Mouse (Mus musculus): ENCODE measurements around the gene Cyth1. TPM values are rescaled to one million over a fixed set of nuclear protein-coding genes. Genes with fewer than 3 reads are reported as not detected.

The Cyth1 gene
- total and polyA plus RNA-seq, 3 experiments, result 13.2 to 13.6 TPM; not detected in 1

GRCm38 (mm10) chr11:118289037-118289511, 40.7 kb upstream of the Cyth1 start:
- TF ChIP-seq ELF1 (IDR thresholded peaks at IDR 0.05; ENCODE audit: low read depth, low read length) (no peak), POLR2A (IDR thresholded peaks at IDR 0.05; ENCODE audit: control insufficient read depth in 1 of 2, insufficient read depth in 1 of 2, low read depth in 1 of 2, low read length in 2 of 2, poor library complexity in 1 of 2) (peak in 1 of 2 experiments; percentile 49; a peak in 1 of 4 replicates), MYC (IDR thresholded peaks at IDR 0.05; ENCODE audit: low read depth, low read length) (peak; percentile 87), TBP (IDR thresholded peaks at IDR 0.05; ENCODE audit: low read depth, low read length) (peak; percentile 46; the same call in 1 of the 2 replicates), USF1 (IDR thresholded peaks at IDR 0.05; ENCODE audit: low read depth, low read length) (peak; percentile 81), CTCF (IDR thresholded peaks at IDR 0.05 in 2 of 3, conservative IDR thresholded peaks at IDR 0.05 in 1 of 3; ENCODE audit: control insufficient read depth in 1 of 3, insufficient read depth in 1 of 3, low read depth in 2 of 3, low read length in 3 of 3, poor library complexity in 1 of 3, severe bottlenecking in 1 of 3) (no peak), TAL1 (IDR thresholded peaks at IDR 0.05; ENCODE audit: low read length) (no peak), MXI1 (IDR thresholded peaks at IDR 0.05; ENCODE audit: low read depth, low read length) (peak; percentile 87), NRF1 (IDR thresholded peaks at IDR 0.05; ENCODE audit: insufficient read depth, low read depth, low read length, poor library complexity, severe bottlenecking) (0 out of 2 replicates have a peak, but pooled peaks have one; percentile 0), MAX (IDR thresholded peaks at IDR 0.05; ENCODE audit: low read length) (peak; percentile 82; the same call in 1 of the 2 replicates), SIN3A (IDR thresholded peaks at IDR 0.05; ENCODE audit: low read length) (peak; percentile 66; the same call in 1 of the 2 replicates), UBTF (IDR thresholded peaks at IDR 0.05; ENCODE audit: borderline replicate concordance, insufficient read depth, low read depth, low read length) (no peak)
- H3K4me3 ChIP-seq (ENCODE audit: control insufficient read depth in 1 of 2, insufficient read depth in 1 of 2, low read depth in 2 of 2, low read length in 2 of 2), result peak overlapping the region; percentile 84 to 91
- peaks cover 0 to 11% of the 10 kb centered on the region in 2 experiments; a peak in 2 of 4 replicates for H3K36me3 ChIP-seq (ENCODE audit: control insufficient read depth in 1 of 2, insufficient read depth in 2 of 2, low read length in 2 of 2)
- peaks cover 30% of the 10 kb centered on the region for H3K79me2 ChIP-seq (ENCODE audit: control insufficient read depth, insufficient read depth, low read length, poor library complexity)
- H3K4me1 ChIP-seq (ENCODE audit: control insufficient read depth in 1 of 2, insufficient read depth in 2 of 2, low read length in 2 of 2), result peaks cover 0 to 14% of the 10 kb centered on the region in 2 experiments; a peak in 2 of 4 replicates
- peaks cover 0 to 5% of the 10 kb centered on the region in 2 experiments; a peak in 1 of 4 replicates for H3K27me3 ChIP-seq (ENCODE audit: control insufficient read depth in 1 of 2, insufficient read depth in 2 of 2, low read length in 2 of 2)
- peak overlapping the region; percentile 90 for H3K9ac ChIP-seq (ENCODE audit: control insufficient read depth, low read depth, low read length, poor library complexity, severe bottlenecking)
- H3K9me3 ChIP-seq (replicated peaks; ENCODE audit: insufficient read depth, low read length), result no peaks in the 10 kb centered on the region
- peak overlapping the region; percentile 63 for H3K27ac ChIP-seq (ENCODE audit: control insufficient read depth, low read depth, low read length)
- DNase-seq (ENCODE audit: low read depth, low spot score), result peak; percentile 87

DNA sequence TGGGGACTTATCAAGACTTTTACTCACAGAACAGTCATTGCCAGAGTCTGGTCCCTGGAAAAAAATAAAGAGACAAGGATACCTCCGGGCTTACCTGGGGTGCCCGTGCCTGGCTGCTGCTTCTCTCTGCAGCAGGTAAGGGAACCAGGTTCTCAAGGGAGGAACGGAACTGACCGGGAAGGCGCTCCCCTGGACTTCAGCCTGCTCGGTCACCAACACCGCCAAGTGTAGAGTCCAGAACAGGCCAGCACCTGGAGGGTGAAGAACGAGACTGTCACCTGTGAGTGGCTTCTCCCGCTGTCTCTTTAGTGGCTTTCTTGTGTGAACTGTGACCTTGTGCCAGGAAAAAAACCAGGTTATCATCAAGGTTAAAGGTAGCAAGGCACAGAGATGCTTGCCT, 39.2 kb upstream of the Cyth1 start:
- Histone ChIP-seq H3K79me2 (ENCODE audit: control insufficient read depth, insufficient read depth, low read length, poor library complexity) (peaks cover 30% of the 10 kb centered on the region), H3K27ac (ENCODE audit: control insufficient read depth, low read depth, low read length) (no peak overlapping the region), H3K36me3 (ENCODE audit: control insufficient read depth in 1 of 2, insufficient read depth in 2 of 2, low read length in 2 of 2) (peaks cover 4 to 11% of the 10 kb centered on the region in 2 experiments), H3K9ac (ENCODE audit: control insufficient read depth, low read depth, low read length, poor library complexity, severe bottlenecking) (no peak overlapping the region), H3K4me1 (ENCODE audit: control insufficient read depth in 1 of 2, insufficient read depth in 2 of 2, low read length in 2 of 2) (peaks cover 0 to 14% of the 10 kb centered on the region in 2 experiments; a peak in 2 of 4 replicates), H3K27me3 (ENCODE audit: control insufficient read depth in 1 of 2, insufficient read depth in 2 of 2, low read length in 2 of 2) (no peaks in the 10 kb centered on the region), H3K4me3 (ENCODE audit: control insufficient read depth in 1 of 2, insufficient read depth in 1 of 2, low read depth in 2 of 2, low read length in 2 of 2) (no peak overlapping the region), H3K9me3 (replicated peaks; ENCODE audit: insufficient read depth, low read length) (no peaks in the 10 kb centered on the region)
- TF ChIP-seq MEF2A (IDR thresholded peaks at IDR 0.05; ENCODE audit: extremely low read depth, insufficient replicate concordance, low read depth, low read length, poor library complexity, severe bottlenecking), result no peak
- TF ChIP-seq POLR2A (IDR thresholded peaks at IDR 0.05; ENCODE audit: control insufficient read depth in 1 of 2, insufficient read depth in 1 of 2, low read depth in 1 of 2, low read length in 2 of 2, poor library complexity in 1 of 2), result no peak
- no peak for TF ChIP-seq EP300 (IDR thresholded peaks at IDR 0.05; ENCODE audit: low read depth in 1 of 2, low read length in 2 of 2)
- TF ChIP-seq TAL1 (IDR thresholded peaks at IDR 0.05; ENCODE audit: low read length), result no peak
- no peak for TF ChIP-seq USF2 (IDR thresholded peaks at IDR 0.05; ENCODE audit: borderline replicate concordance in 1 of 2, insufficient read depth in 1 of 2, low read depth in 1 of 2, low read length in 2 of 2)
- TF ChIP-seq UBTF (IDR thresholded peaks at IDR 0.05; ENCODE audit: borderline replicate concordance, insufficient read depth, low read depth, low read length), result no peak
- DNase-seq (ENCODE audit: low read depth, low spot score), result no peak

Measured in MEL (cell line).